Mouse (Mus musculus) lung, postnatal 0 days (tissue): ENCODE data around the gene Sipa1l2. TPM values are rescaled to one million over a fixed set of nuclear protein-coding genes. Genes with fewer than 3 reads are reported as not detected.
A peak's percentile ranks its signal among the peaks of the same experiment; 100 is the strongest.

ENCODE experiments used
- ATAC-seq: fragments of 200-750 bp; cut with Nextera tagmentation; 2 replicates; pipeline ENCODE4 v1.8.0; 2017; ENCODE audit warnings: moderate library complexity
- DNase-seq: peaks from one replicate; pipeline ENCODE4 v3.0.0-alpha.2; 2016; ENCODE audit warnings: low spot score
- H3K27ac ChIP-seq: fragments of 300-500 bp; sonication (generic); 2 replicates; pipeline ENCODE4 v1.5.1; 2014; ENCODE audit warnings: antibody characterized with exemption, mild to moderate bottlenecking, low read length, mixed read lengths
- H3K27me3 ChIP-seq: fragments of 300-500 bp; sonication (generic); replicated peaks from 2 replicates; pipeline ENCODE4 v1.6.1; 2014; ENCODE audit warnings: low read length, mixed read lengths; ENCODE audit not compliant: insufficient read depth
- H3K36me3 ChIP-seq: fragments of 300-500 bp; sonication (generic); 2 replicates; pipeline ENCODE4 v1.6.1; 2014; ENCODE audit warnings: low read length, mixed read lengths; ENCODE audit not compliant: insufficient read depth
- H3K4me1 ChIP-seq: fragments of 300-500 bp; sonication (generic); 2 replicates; pipeline ENCODE4 v1.6.1; 2014; ENCODE audit warnings: antibody characterized with exemption, low read depth, low read length, mixed read lengths; ENCODE audit not compliant: insufficient read depth
- H3K4me2 ChIP-seq: fragments of 300-500 bp; sonication (generic); replicated peaks from 2 replicates; pipeline ENCODE4 v1.6.1; 2014; ENCODE audit warnings: low read depth, mild to moderate bottlenecking, low read length, moderate library complexity, mixed read lengths
- H3K4me3 ChIP-seq: fragments of 300-500 bp; sonication (generic); 2 replicates; pipeline ENCODE4 v1.5.1; 2014; ENCODE audit warnings: low read depth, low read length
- H3K9ac ChIP-seq: fragments of 300-500 bp; sonication (generic); replicated peaks from 2 replicates; pipeline ENCODE4 v1.6.1; 2014; ENCODE audit warnings: low read depth, mild to moderate bottlenecking
- H3K9me3 ChIP-seq: fragments of 300-500 bp; sonication (generic); 2 replicates; pipeline ENCODE4 v1.6.1; 2016; ENCODE audit warnings: low read length, mixed read lengths
- CTCF ChIP-seq: IDR thresholded peaks from 2 replicates; pipeline ENCODE4 v1.5.1; 2016; ENCODE audit warnings: antibody characterized with exemption, mild to moderate bottlenecking
- EP300 ChIP-seq: IDR thresholded peaks from 2 replicates; pipeline ENCODE4 v1.6.1; 2016; ENCODE audit warnings: antibody characterized with exemption, mild to moderate bottlenecking, control low read depth
- WGBS: fragments of 180-500 bp; shearing (Covaris S2); extraction: QIAGEN DNeasy Blood & Tissue Kit; methylation state at CpG from one replicate; pipeline ENCODE4 v1.1.7; 2014; 5-methylcytosine and 5-hydroxymethylcytosine counted together
- polyA plus RNA-seq: library from polyadenylated mRNA; unstranded; fragments of >200 nt; fragmentation: Nextera tagmentation; extraction: Ambion mirVana; gene quantifications from 2 replicates; pipeline ENCODE4 v1.2.1, GENCODE M21; 2015

The Sipa1l2 gene
- polyA plus RNA-seq, 1 experiment from 2014 or later, result 9.4 TPM

DNA sequence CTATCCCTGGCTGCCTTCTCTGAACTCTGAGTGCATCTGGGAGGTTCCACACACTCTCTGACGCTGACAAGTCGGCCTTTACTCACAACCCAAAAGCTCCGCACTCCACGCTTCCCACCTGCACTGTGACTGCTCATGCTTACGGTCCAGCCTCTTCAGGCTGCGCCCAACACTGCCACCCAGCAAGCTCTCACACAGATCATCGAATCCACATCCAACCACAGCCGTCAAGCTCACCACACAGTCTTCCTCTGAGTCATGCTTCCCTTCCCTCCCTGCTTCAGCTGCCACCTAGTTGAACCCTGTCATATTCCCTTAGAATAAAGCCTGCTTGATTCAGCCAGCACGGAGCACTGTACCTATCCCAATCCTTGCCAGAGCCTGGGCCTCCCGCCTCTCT, 71.1 kb downstream of the Sipa1l2 start:
- Histone ChIP-seq H3K27ac (no peak overlapping the region), H3K36me3 (no peaks in the 10 kb centered on the region), H3K9ac (no peak overlapping the region), H3K27me3 (no peaks in the 10 kb centered on the region), H3K4me1 (no peaks in the 10 kb centered on the region), H3K9me3 (no peaks in the 10 kb centered on the region), H3K4me2 (no peak overlapping the region), H3K4me3 (no peak overlapping the region)
- 65% methylated on average over 10 of the region's 10 CpGs for WGBS
- ATAC-seq (no peak), DNase-seq (no peak)
- TF ChIP-seq EP300 (no peak), CTCF (no peak)

DNA sequence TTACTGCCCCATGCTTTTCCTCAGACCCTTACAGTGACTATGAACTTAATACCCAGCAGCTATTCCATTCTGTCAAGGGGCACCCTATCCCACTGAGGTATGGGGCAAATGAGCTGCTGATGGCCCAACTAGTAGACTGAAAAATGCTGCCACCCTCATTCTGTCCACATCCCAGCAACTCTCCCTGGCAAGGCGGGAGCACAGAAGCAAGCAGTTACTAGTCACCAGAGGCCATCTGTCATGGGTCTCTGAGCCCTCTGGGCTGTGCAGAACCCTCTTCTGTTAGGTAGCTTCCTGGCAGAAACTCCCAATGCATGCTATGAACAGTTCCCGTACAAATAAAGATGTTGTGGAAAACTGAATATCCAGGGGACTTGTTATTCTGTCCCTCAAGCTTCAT, 74.1 kb downstream of the Sipa1l2 start:
- DNase-seq (no peak), ATAC-seq (no peak)
- 88% methylated on average over 2 of the region's 2 CpGs for WGBS
- H3K9me3 ChIP-seq, result no peaks in the 10 kb centered on the region
- no peak overlapping the region for H3K4me3 ChIP-seq
- H3K27me3 ChIP-seq, result no peaks in the 10 kb centered on the region
- no peak overlapping the region for H3K9ac ChIP-seq
- peaks cover 9% of the 10 kb centered on the region; the same call in 1 of the 2 replicates for H3K36me3 ChIP-seq
- H3K4me1 ChIP-seq, result peaks cover 5% of the 10 kb centered on the region; the same call in 1 of the 2 replicates
- H3K27ac ChIP-seq, result no peak overlapping the region
- TF ChIP-seq CTCF, result no peak
- TF ChIP-seq EP300, result no peak
- H3K4me2 ChIP-seq, result no peak overlapping the region

DNA sequence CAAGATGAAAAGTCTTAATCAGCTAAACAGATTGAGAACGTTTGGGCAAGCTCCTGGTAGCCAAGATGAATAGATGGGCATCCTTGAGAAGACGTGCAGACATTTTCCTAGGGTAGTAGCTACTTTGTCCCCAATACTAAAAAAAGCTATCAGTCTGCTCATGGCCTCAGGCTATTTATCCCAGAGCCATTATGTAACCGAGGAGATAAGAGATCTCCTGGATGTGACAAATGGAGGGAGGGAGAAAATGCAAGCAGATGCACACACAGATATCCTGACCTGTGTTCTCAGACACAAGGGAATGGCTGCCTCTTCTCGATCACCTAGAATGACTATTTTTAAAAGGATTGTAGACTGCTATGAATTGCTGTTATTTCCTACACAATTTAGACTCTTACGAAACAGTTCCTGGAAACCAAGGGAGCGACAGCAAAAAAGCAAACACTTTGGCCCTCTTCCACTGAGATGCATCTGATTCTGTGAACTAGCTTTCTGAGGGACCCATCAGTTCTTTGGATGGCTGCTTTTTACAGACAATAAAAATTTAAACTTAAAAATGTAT, 76.3 kb downstream of the Sipa1l2 start:
- Histone ChIP-seq H3K4me3 (no peak overlapping the region), H3K36me3 (peaks cover 12% of the 10 kb centered on the region; the same call in 1 of the 2 replicates), H3K27me3 (no peaks in the 10 kb centered on the region), H3K27ac (no peak overlapping the region), H3K9ac (no peak overlapping the region), H3K9me3 (no peaks in the 10 kb centered on the region), H3K4me2 (no peak overlapping the region), H3K4me1 (peaks cover 5% of the 10 kb centered on the region; the same call in 1 of the 2 replicates)
- DNase-seq (peak; percentile 68), ATAC-seq (no peak)
- TF ChIP-seq EP300 (no peak), CTCF (no peak)
- WGBS, result 30% methylated on average over 6 of the region's 6 CpGs

DNA sequence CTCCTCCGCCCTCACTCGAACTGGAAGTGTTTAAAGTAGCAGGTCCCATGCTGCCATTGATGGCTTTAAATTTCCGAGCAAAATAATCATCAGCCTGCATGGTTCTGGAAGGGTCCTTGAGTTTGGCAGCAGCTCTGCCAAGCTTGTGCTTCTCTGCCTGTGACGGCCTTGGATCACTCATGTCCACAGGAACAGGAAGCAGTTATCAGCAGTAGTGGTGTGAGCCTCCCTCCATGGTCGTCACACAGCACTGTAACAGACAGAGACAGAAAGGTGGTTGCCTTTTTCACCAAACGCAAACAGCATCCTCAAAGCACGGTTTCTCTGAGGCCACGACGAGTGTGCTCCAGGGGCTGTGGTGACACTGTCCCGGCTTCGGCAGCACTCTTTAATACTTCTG, 77.2 kb downstream of the Sipa1l2 start:
- H3K9ac ChIP-seq, result no peak overlapping the region
- DNase-seq, result no peak
- TF ChIP-seq EP300 (no peak), CTCF (no peak)
- H3K4me2 ChIP-seq, result no peak overlapping the region
- H3K4me3 ChIP-seq, result no peak overlapping the region
- H3K27me3 ChIP-seq, result no peaks in the 10 kb centered on the region
- no peak overlapping the region for H3K27ac ChIP-seq
- H3K36me3 ChIP-seq, result peaks cover 12% of the 10 kb centered on the region; the same call in 1 of the 2 replicates
- H3K9me3 ChIP-seq, result no peaks in the 10 kb centered on the region
- no peak for ATAC-seq
- peaks cover 5% of the 10 kb centered on the region; the same call in 1 of the 2 replicates for H3K4me1 ChIP-seq
- WGBS, result 73% methylated on average over 11 of the region's 11 CpGs

DNA sequence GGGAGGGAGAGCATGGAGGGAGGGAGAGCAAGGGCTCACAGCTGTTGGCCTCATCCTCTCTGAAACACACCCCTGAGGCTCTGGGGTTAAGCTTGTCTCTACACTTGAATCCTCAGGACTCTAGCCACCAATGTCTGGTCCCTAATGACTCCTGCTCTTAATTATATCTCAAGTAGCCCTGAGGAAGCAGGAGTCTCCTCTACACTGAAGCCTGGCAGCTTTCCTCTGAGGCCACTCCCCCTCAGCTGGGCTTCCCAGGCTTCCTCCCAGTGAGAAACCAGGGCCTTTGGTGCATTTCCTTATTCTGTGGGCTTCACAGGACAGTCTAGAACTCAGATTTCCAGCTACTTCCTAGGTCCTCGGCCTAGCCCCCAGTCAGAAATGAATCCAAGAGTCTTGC, 80.9 kb downstream of the Sipa1l2 start:
- 27% methylated on average over 1 of the region's 1 CpGs for WGBS
- H3K9me3 ChIP-seq, result no peaks in the 10 kb centered on the region
- DNase-seq (no peak), ATAC-seq (no peak)
- no peak overlapping the region for H3K27ac ChIP-seq
- TF ChIP-seq CTCF (no peak), EP300 (no peak)
- H3K4me3 ChIP-seq, result no peak overlapping the region
- H3K4me2 ChIP-seq, result no peak overlapping the region
- no peaks in the 10 kb centered on the region for H3K27me3 ChIP-seq
- H3K9ac ChIP-seq, result no peak overlapping the region
- peaks cover 12% of the 10 kb centered on the region; the same call in 1 of the 2 replicates for H3K36me3 ChIP-seq
- peaks cover 5% of the 10 kb centered on the region; the same call in 1 of the 2 replicates for H3K4me1 ChIP-seq

DNA sequence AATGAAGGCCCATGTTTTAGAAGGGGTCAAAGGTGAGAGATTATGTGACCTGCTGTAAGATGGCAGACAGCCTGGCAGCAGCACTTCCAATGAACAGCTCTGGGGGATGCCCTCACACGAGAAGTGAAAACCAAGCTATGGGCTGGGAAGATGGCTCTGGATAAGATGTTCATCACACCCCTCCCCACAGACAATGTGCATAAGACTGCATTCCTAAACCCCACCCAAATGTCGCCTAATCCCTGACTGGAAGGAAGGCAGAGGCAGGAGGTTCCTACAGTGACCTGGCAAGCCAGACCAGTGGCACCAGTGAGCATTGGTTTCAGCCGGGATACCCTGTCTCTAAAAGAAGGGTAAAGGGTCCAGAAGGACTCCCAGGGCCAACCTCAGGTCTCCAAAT, 83.9 kb downstream of the Sipa1l2 start:
- Histone ChIP-seq H3K4me3 (no peak overlapping the region), H3K4me1 (no peaks in the 10 kb centered on the region), H3K27me3 (no peaks in the 10 kb centered on the region), H3K9ac (no peak overlapping the region), H3K4me2 (no peak overlapping the region), H3K9me3 (no peaks in the 10 kb centered on the region), H3K27ac (no peak overlapping the region), H3K36me3 (peaks cover 14% of the 10 kb centered on the region; the same call in 1 of the 2 replicates)
- 93% methylated on average over 3 of the region's 3 CpGs for WGBS
- TF ChIP-seq EP300 (no peak), CTCF (no peak)
- DNase-seq, result no peak
- no peak for ATAC-seq
